Mouse (Mus musculus) cerebellum, adult 9-11 months (tissue): ENCODE measurements around the gene Rgs12.
A peak's percentile ranks its signal among the peaks of the same experiment; 100 is the strongest.

Experiments
- DNase-seq: peaks from one replicate; pipeline ENCODE4 v3.0.0; 2022

The Rgs12 gene

DNA sequence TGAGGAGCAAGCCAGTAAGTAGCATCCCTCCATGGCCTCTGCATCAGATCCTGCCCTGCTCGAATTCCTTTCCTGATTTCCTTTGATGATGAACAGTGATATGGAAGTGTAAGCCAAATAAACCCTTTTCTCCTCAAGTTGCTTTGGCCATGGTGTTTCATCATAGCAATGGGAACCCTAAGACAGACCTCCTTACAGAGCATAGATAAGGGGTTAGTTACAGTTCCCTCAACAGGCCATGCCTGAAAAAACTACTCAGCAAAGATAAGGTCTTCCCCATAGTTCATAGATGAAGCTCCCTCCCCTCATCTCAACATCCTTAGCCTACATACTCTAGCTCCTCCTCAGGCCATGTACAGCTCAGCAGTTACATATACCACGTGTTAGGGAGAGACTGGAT, 35.7 kb downstream of the Rgs12 start:
- no peak for DNase-seq

DNA sequence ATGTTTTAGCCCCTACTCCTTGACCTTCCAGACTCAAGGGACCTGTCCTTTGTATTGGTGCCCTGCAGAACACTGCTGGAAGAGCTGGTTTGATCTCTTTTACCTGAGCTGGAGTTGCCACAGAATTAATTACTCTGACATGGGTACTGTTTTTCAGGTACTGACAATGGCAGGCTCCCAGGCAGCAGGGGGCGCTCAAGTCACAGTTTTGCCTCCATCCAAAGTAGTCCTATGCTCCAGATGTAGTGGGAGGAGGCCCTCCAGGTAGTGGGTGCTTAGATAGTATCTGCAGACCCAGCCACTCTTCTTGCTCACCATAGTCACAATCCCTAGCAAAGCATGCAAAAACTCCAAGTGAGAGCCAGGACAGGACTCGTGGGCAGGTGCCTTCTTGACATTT, 36.6 kb downstream of the Rgs12 start:
- peak; percentile 53 for DNase-seq

DNA sequence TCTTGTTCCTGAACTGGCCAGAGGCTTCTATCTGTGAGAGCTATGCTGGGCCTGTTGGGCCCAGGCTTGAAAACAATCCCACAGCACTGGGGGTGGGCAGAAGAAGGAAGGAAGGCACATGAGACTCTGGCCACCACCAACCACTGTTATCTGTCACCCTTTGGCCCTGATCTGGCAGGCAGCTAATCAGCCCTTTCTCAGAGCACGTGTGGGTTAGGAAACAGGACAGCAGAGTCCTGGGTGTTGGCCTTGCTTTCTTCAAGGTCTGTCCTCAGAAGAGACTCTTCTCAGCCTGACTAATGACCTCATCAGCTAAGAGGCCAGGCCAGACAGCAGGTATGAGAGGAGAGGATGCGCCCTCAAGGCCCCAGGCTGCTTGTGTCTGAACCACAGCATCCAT, 38.2 kb downstream of the Rgs12 start:
- no peak for DNase-seq

DNA sequence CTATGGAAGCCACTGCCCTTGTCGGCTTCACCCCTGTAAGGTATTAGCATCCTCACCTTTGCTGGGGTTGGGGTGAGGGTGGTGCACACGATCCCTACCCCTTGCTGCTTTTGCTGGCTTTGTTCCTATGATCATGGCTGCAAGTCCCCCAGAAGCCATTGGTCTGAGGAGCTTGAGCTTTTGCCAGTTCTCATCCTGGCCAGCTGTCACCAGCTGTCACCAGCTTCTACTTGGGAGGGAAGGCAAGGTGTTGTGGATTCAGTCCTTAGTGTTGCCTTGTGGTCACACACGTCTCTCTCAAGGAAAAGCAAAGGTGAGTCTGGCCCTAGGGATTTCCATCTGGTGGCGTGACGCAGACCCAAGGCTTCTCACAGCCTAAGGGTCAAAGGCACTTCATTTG, 39.4 kb downstream of the Rgs12 start:
- DNase-seq: no peak

DNA sequence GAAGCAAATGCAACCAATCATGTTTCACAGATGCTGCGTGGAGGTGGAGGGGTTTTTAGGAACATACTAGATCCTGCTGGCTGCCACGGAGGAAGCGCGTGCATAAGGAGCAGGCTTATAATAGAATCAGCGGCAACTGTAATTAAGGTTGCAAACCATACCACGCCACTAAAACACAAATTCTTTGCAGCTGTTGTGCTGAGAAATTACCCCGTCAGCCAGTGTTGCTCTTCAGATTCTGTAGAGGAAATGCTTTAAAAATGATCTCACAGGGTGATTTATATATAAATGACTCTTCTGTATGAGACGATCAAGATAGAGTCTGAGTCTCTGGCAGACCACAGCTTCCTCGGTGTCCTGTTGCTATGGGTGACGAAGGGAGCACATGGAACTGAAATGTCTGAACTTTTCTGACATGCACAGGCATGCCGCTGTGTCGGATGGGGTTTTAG, 40.1 kb downstream of the Rgs12 start:
- DNase-seq: no peak

DNA sequence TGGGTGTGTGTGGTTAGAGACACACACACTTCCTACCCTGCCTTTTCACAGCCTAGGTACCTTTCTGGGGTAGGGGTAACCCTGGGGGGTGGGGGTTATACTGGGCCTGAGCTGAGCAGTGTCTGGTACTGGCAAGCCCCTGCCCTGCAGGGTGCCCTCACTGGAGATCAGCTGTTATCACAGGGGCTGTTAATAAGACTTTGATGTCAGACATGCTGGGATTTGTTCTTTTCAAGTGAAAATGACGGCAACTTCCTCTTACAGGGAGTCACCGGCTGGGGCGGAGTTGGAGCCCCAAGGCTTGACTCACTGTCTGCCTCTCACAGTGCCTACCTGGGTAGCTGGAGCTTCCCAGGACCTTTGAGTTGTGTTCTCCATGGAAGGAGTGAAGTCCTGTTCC, 49.5 kb downstream of the Rgs12 start:
- no peak for DNase-seq

DNA sequence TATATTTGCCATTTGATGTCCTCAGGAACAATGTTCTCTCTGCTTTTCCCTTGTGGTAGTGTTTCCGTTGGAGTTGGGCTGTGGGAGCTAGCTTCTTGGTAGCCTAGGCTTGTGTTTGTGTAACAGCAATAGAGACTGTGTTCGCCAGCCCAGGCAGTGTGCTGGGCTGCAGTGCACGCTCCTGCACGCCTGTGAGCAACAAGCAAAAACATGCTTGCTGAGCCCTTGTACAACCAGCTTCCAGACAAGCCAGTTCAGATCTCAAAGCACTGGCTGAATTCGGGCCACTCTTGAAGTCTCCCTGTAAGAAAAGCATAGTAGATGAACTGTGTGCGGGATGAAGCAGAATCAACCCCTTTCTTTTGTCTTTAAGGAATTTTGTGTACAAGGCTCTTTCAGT, 50.0 kb downstream of the Rgs12 start:
- no peak for DNase-seq

DNA sequence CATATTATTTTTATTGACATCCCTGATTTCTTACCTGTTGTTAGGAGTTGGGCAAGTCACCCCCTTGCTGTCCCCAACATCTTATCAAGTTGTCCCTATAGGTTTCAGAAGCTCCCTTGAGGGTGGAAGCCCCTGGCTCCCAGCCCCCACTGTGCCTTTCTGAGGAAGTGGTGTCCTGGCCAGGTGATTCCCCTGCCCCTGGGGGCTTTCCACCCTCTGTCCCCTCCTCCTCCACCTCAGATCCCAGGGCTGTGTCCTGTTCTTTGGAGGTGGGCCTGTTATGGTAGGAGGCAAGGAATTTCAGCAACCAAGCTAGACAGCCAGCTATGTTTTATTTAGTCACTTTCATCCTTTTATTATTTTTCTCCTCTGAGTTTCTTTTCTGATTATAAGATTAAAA, 51.1 kb downstream of the Rgs12 start:
- DNase-seq: no peak

DNA sequence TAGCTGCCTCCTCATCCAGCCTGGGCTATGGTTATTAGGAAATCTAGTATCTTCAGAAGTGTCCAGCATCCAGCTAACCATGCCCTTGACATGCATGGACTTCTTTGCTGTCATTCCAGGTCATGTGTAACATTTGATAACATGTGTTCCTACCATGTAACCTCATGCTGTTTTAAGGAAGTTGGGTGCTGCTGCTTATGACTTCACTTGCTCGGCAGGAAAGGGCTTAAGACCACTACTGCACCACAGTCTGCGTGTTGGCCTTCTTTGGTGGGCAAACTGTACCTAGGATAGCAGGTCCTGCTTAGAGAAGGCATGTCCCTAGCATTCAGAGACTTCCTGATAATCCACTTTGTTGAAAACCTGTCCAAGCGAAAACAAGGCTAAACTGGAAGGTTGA, 51.9 kb downstream of the Rgs12 start:
- DNase-seq: no peak

DNA sequence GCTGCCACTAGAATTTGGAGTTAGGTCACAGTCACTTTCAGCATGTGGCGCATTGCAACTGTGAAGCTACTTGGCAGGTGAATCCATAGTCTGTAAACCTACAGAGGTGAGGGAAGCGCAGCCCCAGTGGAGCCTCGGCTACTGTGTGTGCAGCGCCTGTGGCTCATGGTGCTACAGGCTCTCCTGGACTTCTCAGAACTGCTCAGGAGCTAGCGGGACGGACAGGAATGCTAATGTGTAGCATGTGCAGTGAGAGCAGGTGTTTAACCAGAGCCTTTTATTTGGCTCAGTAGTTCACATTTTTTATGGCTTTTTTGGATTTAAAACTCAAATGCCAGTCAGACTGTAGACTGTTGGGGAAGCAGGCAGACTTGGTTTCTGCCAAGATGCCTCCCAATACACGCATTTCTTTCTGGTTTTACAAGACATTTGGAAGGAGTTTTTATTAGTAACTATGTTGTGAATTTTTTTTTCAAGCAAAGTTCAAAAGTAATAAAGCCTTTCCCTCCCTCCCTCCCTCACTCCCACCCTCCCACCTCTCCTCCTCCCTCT, 54.4 kb downstream of the Rgs12 start:
- DNase-seq: no peak

DNA sequence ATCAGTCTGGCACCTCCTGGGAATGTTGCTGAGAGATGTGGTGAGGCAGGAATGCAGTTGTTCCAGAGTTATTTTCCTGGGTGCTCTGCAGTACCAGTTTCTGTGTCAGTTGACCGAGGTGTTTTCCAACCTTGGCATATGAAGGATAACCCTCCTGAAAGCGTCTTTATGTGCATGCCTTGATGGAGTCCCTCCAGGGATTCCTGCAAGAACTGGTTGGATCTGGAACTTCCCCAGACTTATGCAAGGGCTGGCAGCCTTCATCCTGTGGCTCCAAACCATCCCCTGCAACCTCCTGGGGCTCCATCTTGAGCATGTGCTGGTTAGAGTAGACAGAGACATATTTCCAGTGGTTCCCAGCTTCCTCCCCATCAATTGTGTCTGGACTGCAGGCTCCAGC, 55.5 kb downstream of the Rgs12 start:
- no peak for DNase-seq

DNA sequence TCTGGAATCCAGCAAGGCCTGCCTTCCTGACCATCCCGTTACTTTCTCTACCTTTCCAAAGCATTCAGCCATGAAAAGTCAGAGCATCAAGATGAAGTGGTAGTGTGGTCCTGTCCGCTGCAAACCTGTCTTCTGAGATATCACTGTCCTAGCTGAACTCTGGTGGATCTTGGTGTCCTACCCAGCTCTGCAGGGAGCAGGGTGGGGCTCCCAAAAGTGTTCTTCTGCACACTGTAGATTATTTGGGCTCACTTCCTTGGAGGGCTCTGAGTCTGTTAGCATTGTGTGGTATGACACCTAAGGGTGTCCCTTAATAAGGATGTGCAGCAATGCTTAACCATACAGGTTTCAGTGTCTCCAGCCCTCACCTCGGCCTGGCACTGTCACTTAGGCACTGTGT, 56.4 kb downstream of the Rgs12 start:
- no peak for DNase-seq

DNA sequence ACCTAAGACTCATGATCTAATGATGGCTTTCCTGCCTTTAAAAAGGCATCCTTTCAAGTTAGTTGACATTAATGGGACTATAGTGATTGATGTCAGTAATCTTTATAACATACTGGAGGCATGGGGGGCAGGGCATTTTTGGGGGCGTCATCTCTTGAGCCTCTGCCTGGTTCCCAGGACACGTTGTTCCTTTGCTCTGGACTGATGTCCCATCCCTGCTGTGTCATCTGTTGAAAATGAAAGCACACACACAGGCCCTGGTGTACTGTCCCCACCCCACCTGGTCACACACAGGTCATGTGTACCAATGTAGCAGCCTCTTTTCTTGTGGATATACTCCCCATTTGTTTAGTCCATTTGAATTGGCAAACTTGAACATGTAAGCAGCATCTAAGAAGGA, 57.4 kb downstream of the Rgs12 start:
- DNase-seq: no peak

DNA sequence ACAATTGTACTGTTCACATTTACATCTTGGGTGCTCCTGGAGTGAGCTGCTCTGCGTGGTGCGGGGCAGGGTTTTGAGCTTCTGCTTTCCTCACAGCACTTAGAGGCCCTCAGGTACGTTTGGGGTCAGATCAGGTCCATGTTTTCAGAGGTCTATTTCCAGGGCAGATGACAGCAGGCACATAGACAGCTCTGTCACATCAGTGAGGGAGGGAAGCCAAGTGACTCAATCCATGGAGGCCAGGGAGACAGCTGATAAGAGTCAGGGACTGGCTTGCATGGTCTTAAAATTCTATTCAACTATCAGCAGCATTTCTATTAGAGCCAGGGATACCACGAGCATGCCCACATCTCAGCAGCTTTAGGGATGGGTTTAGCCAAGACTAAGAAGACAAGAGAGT, 59.9 kb downstream of the Rgs12 start:
- DNase-seq: no peak

DNA sequence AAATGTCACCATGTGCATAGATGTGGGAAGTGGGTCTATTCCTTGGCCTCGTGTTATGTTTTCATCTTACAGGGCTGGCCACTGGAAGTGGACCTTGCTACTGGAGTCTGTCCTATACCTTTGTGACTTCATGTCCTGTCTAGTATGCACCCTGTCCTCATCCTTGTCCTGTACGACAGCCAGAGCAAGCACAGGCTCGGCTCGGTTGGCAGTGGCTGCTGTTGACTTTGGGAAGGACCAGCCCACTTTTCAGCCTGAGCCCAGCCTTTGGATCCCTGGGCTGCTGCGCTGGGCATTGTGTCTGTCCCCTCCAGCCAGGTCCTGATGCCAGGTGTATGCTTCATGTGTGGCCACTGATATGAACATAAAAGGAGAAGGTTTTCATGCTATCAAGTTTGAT, 61.4 kb downstream of the Rgs12 start:
- no peak for DNase-seq

DNA sequence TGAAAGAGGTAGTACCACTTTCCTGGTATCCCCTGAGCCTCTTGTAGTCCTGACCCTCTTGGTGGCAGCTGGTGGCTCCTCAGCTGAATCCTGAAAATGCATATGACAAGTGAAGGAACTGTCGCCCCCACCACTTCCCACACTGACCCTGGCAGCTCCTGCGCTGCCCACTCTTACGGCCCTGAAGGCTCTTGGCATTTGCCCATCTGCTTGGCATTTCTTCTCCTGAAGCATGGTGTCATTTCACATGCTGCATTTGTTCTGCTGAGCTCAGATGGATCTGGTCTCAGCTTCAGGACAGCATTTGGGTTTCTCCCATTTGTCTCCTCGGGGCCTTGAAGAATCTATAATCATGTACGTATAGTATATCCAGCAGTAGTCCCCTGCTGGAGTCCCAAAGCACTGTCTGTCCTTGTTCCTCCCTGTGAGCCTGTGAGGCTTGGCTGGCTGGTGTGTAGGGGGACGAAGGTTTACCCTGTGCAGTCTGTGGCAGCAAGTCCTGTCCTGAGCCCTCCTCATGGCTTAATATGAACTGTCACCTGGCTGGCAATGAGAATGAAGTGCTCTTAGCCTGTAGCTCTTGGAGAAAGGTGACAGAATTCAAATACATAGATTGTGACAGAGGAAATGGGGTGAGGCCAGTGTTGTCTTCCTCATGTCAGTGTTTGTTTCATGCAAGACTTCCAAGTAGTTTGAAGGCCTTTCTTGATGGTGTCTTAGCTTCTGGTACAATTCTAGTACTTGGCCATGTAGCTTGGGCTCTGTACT, 62.1 kb downstream of the Rgs12 start:
- DNase-seq: no peak

DNA sequence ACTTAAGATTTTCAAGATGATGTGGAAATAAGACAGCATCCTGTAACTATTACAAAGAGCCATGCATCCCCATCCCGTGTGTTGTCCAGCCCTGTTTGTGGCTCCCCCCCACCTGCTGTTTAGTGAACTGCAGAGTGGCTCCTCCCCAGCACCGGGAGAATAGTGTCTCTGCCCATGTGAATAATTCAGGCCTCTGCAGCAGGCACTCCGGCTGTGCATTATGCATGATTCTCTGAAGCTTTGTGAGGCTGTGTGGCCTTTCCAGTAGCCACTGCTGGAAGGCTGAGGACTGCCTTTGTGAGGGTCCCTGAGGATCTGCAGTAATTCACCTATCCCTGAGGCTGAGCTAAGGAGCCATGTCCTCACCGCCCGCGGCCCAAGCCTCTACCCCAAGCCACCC, 64.8 kb downstream of the Rgs12 start:
- DNase-seq: no peak

DNA sequence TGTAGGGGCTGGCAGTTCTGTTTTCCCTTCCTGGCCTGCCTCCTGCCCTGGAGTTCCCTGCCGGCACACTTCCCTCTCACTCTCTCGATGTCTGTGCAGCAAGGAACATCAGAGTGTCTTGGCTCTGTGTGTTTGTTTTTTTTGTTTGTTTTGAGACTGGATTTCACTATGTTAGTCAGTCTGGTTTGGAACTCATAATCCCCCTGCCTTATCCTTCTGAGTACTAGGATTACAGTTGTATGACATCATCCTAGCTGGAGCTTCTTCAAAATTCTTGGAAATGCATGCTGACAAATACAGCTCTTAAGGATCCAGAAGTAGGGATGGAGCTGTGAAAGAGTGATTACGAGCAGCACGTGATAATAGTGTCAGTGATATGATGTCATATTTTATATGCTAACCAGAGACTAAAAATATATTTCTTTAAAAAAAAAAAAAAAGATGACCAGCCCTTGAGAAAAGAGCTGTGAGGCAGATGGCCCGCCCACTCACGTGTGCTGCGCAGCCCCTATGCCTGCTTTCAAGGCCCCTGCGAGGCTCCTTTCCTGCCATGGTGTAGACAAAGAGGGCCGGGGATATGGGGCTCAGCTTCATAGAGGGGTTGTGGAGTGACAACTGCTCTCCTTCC, 70.5 kb downstream of the Rgs12 start:
- no peak for DNase-seq

DNA sequence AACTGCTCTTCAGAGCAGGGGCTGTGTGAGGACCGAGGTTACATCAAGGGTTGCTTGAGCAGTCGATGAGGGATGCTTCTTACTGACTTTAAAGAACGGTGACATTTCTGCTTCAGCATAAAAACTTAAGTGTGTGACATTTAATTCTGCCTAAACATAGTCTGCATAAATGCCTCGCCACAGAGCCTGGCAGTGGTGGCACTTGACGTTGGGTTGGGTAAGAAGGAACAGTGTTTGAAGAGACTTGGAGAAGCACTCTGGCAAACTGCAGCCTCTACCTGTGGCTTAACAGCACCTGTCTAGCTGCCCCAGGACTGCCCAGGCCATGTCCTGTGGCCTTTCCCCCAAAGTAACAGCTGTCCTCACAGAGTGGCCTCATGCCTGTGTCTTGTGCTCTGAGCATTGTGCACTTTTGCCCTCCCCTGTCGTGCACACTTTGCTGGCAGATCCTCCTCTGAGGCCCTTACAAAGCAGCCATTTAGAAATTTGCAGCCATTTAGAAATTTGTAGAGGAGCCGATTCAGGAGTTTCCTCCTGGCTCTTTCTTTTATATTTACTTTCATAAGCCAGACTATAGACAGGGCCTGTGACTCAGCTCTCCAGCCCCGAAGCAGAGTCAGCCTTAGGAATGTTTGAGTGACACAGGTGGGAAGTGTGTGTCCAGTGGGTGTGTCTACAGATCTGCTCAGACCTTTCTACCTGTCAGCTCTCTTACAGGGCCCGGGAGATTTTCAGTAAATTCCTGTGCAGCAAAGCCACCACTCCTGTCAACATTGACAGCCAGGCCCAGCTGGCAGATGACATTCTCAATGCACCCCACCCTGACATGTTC, 71.4 kb downstream of the Rgs12 start:
- no peak for DNase-seq

DNA sequence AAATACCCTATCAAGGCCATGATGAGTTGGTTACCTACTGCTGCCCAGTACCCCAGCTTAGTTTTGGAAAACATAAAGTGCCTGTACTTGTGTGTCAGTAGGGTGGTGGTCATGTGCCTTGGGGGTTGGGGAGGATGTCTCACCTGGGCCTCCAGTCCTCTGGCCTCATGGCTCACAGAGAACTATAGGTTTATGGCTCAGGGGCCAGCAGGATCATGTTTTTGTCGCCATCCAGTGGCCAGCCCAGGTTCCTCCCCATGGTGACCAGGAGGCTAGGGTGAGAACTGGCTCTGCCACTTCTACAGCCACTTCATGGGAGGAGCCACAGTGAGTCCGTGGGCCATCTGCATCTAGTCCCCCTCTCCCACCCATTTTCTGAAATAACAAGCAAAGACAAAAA, 75.7 kb downstream of the Rgs12 start:
- peak; percentile 21 for DNase-seq

DNA sequence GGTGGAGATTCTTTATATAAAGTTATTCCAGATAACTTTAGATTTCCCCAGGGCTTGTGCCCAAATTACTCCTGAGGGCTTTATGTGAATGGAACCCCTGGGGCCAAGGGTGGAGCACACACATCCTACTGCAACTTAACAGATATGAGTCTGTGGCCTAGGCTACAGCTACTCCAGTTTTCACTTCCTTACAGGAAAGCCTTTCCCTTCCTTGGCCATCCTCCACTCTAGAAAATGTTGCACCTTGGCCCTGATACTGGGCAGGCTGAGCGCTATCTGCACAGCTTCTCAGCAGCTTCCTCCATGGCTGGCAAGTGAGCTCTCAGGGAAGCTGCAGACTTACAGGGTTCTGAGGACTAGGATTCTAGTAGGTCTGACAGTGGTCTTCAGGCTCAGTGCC, 80.1 kb downstream of the Rgs12 start:
- no peak for DNase-seq

DNA sequence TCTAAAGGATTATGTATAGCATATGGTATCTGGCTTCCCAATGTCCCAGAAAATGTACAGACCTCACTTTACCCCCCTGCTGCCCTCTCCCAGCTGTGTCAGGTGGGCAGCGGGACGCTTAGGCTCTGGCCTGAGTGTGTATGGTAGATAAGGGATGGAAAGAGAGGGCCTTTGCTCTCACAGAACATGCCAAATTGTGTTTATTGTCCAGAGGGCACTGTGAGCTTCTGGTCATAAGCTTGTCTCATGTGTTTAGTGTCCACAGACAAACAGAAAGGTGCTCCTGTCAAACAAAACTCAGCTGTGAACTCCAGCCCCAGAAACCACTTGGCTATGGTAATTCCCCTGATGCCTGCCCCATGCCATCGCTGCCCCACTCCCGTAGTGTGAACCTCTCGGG, 80.5 kb downstream of the Rgs12 start:
- DNase-seq: no peak

DNA sequence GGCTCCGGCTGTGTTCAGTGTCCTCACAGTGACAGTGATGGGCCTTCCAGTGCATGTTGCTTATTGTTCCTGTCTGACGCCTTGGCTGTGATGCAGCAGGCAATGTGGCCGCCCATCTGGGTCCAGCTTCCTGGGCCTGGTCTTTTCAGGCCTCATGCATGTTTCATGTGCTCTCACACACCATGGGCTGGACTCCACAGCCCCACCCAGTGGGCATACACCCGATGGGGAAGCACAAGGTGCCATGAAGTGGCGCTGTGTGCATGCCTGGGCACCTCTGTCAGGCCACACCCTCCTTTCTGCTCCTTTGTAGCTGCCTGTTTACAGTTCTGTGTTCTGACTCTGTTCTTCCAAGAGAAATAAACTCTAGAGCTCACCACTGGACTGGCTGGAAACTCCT, 83.8 kb downstream of the Rgs12 start:
- no peak for DNase-seq

DNA sequence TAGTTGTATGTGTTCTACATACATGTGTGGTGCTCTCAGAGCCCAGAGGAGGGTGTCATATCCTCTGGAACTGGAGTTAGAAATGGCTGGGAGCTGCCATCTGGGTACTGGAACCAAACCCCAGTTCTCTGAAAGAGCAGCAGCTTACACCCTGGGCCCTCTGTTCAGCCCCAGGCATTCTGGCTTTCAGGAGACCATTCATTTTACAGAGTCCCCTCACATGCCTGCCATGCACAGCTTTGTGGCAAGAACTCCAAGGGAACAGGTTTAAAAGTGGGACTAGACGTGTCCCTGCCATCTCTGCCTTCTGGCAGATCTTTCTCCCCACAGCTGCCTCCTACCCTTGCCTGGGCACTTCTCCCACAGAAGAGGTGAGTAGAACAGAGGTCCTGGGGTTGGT, 84.4 kb downstream of the Rgs12 start:
- no peak for DNase-seq
